Mouse (Mus musculus) kidney, adult 18-20 months (tissue): ENCODE measurements around the gene Dram1.
A peak's percentile ranks its signal among the peaks of the same experiment; 100 is the strongest.

Experiments used
- DNase-seq: peaks from one replicate; pipeline ENCODE4 v3.0.0; 2021

The Dram1 gene

DNA sequence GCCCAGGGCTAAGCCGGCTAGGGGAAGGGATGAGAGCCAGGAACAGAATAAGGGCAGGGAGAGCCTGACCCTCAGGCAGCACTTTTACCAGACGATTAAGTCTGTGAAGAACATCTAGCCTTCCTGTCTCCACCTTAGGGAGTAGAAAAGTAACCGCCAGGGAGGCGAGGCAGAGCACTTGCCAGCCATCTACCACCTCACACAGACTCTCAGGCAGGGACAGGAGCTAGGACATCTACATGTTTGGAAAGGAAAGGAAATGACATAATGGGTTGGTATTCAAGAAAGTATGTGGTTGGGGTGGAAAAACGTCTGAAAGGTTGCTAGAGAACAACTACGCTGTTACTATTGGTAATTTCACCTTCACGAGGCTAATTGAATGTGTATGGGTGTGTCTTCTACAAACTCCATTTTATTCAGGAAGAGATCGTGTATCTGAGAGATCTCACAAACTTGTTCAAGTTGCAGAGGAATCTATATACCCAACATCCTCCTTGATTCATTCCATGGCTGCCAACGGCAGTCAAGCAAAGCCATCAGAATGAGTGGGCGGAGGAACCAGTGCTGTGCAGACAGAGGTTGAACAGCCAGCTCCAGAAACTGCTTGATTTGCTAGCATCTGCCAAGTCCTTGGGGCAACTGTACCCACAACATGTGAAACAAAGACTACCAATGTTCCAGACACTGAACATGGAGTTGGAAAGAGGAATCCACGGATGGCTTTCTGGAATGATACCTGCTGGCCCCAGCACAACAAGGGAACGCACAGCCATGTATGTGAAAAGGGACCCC lies 32.2 kb downstream of the Dram1 start:
- DNase-seq, result no peak

DNA sequence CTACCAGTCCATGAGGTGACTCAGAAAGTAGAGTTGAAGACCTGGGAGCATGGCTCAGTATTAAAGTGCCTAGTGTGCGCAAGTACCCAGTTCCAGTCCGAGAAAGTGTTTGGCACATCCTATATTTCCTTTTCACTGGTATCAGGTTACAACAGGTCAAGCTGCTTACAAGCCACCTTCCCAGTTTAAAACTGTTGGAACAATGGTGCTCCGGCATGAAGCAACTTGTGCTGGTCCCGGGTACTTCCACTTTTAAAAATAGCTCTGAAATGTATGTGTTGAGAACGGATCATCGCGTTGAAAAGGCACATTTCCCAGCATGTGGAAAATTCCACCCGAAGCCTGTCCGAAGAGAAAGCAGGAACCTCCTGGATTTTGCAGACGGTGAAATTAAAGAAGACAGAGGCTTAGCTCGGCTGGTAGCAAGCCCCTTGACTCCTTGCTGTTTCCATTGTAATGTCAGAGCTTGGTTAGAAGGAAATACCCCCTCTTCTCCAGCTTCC lies 32.9 kb downstream of the Dram1 start:
- no peak for DNase-seq

DNA sequence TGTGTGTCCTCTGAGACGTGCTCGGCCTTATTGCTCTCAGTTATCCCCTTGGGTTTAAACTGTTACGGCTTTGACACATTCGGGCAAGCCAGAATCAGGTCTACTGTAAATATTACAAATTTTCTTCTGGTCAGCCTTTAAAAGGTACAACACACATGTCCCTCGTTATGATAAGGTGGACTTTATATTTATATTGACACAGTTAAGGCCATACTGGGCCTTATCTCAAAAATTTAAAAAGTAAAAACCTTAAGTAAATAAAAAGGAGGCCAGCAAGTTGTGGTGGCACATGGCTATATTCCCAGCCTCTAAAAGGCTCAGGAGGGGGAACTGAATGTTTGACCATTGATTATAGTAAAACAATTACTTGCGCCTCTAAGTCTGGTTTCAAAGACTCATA lies 37.5 kb downstream of the Dram1 start:
- no peak for DNase-seq

DNA sequence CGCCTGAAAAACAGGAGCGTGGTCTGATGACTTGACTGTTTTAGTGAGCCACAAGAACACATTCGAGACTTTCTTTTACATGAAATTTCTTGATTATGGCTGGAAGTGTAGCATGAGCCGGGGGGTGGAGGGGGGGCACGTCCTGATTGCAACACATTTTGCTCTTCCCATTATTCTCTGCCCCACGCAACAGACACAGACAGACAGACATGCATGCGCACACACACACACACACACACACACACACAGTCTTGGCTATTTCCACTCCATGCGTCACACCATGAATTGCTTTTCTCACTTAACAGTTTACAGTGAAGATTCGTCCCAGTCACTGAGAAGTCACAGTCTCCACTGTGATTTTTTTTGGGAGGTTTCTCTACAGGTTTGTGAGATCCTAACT lies 38.2 kb downstream of the Dram1 start:
- no peak for DNase-seq

GRCm38 (mm10) chr10:88330695-88331094 lies 48.2 kb downstream of the Dram1 start:
- no peak for DNase-seq

GRCm38 (mm10) chr10:88328056-88328450 lies 50.8 kb downstream of the Dram1 start:
- no peak for DNase-seq

- peak; percentile 70 for DNase-seq
Measured at GRCm38 (mm10) chr10:88327160-88328055, 51.5 kb downstream of the Dram1 start.

DNA sequence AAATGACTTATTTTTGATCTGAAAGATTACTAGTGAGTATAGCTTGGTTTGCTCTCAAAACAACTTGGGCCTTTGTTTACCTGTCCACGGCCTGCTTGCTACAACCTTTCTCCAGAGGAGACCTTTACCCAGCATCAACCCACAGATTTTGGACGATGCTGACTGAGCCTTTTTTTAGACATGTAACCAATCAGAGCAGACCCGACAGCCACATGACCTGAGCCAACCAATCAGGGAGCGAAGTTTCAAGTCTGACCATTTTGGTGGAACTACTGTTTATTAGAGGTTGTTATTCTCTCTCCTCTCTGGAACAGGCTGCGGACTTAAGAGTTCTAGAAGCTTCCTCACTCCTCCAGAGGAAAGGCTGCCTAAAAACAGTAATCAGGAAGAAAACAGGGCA lies 57.1 kb downstream of the Dram1 start:
- DNase-seq, result no peak

DNA sequence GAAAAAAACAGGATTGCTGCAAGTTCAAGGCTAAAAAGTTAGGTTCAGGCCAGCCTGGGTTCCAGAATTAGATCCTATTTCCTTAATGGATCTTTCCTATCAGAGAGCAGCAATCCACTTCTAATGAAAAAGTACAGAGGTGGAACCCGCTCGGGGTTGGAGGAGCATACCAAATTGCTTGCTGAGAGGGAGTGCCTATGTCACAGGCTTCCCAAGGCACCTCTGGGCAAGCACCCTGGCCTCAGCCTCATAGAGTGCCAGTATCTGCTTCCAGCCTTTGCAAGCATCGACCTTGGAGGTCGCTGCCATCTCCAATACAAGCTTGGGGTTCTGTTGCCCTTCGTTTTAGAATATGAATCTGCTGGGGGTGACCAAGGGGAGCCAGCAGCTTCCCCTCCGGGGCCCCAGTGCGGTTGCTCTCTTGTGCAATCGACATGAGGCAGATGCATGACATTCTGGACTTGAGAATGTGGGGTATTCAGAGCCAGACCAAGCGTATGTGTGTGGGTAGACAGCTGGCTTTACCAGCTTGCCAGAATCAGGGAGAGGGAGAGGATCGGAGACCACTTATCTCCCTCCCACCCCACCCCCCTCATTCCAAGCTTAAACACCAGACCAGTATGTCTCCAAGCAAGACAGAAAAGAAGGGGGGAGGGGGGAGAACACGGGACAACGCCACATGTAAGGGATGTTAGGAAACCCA lies 58.0 kb downstream of the Dram1 start:
- no peak for DNase-seq

DNA sequence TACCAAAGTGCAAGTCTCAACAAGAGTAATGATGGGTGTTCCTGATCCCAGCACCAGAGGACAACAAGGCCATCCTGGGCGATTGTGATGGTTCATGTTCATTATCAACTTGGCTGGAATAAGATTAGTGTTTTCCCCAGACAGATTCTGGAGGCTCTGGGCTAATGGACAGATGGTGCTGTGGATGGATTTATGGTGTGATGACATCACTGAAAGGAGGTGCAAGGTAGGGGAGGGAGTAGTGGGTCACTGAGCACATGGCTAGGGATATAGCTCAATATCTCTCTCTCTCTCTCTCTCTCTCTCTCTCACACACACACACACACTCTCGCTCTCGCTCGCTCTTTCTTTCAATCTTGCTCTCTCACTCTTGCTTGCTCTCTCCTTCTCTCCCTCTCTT lies 60.7 kb downstream of the Dram1 start:
- DNase-seq, result no peak

- DNase-seq, result no peak
Measured at GRCm38 (mm10) chr10:88317151-88317550, 61.7 kb downstream of the Dram1 start.

GRCm38 (mm10) chr10:88314841-88315240 lies 64.0 kb downstream of the Dram1 start:
- no peak for DNase-seq

GRCm38 (mm10) chr10:88309851-88310250 lies 69.0 kb downstream of the Dram1 start:
- no peak for DNase-seq

DNA sequence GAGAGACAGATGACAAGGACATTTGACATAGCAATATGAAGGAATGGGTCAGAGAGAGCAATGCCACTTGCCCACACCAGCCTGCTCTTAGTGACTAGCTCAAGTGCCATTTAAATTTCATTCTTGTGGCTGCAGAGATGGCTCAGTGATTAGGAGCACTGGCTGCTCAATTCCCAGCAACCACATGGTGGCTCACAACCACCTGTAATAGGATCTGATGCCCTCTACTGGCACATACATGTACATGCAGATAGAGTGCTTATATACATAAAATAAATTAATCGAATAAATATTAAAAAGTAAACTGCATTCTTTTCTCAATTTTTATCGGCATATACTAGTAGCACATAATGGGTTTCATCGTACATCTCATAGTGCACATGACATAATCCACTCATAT lies 72.6 kb downstream of the Dram1 start:
- DNase-seq, result no peak

DNA sequence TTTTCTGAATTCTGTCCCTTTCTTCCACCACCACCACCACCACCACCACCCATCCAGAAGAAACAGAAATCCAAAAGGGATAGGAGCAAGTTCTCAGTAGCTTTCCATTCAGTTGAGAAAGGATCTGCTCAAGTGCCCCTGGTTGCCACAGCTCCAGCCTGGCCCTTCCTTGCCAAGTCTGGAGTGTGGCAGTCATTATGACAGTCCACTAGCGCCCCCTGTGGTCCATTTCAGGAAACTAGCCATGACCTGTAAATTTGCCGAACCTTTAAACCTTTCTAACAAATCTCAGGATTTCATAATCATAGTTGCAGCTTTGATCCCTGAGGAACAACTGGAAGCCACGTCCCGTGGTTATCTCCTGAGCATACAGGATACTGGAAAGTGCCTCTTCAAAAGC lies 74.6 kb downstream of the Dram1 start:
- peak; percentile 76 for DNase-seq

DNA sequence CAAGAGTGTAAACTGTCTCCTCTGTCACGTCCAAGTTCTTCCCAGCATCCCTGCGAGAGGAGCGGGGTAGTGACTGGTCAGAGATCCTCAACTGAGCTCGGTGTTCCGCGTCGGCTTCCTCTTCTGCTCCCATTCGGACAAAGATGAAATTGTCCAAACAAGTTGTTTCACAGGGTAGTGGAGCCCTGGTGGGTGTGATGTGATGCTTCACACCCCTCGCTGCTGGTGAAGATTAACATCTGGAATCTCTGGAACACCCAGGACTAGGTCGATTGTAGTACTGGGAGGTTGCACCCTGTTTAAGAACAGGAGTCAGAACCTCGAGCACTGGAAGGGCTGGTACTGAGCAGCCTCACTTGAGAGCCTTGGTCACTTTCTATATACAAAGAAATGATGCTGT lies 75.8 kb downstream of the Dram1 start:
- DNase-seq, result no peak

DNA sequence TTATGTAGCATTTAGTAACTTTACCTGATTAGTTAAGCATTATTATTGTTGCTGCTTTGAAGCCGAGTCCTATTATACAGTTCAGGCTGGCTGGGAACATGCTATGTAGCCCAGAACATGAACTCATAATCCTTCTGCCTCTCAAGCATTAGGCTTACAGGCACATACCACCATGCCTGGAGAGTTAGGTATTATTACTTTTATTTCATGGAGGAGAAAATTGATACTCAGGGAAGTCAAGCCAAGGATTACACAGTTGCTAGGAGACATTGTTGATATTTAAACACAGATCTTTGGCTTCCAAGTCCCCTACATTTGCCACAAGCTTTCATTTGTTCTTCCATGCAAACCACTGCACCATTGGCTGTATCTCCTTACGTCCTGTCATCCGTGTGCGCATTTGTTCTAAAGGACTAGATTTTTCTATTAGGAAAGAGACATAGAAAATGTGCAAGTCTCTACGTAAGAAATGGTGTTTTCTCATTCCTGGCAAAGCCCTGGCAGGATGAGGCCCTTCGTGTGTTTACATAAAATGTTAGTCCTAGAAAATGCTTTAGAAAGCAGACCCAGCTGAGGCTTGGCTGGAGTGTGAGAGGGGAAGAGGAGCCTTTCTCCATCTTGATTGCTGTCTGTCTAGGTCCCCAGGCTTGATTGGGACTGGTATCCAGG lies 76.9 kb downstream of the Dram1 start:
- DNase-seq, result no peak

DNA sequence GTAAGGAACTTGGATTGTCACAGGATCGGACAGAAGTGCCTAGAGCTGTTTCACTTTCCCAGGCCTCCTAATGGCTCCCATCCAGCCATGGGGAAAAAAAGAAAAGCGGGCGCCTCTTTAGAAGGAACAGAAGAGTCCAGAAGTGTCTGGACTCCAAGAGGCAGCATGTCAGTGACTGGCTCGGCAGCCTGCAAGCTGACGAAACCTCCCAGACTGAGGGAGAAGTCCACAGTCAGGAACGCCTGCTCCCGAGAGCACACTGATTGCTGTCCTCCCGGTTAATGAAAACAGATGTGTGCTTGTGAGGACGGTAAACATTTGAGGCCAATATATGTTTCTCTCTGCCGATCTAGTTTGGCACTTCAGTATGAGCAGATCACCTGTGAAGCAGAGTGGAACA lies 81.9 kb downstream of the Dram1 start:
- DNase-seq, result no peak

- DNase-seq, result no peak
Measured at GRCm38 (mm10) chr10:88295091-88295490, 83.8 kb downstream of the Dram1 start.

DNA sequence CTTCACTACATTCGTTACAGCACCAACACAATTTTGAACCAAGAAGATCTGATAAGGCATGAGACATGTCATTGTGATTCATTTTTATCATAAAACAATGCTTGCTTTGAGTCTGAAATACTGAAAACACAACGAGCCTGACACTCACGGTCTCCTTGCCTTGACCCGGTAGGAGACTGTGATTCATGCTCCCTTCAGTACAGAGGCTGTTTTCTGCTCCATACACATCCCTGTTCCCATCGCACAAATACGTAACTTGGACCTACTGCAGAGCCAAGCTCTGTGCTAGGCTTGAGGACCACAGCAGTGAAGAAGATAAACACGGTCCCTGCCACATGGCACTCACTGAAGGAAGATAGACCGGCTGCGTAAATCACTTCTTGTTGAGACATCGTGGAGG lies 90.8 kb downstream of the Dram1 start:
- no peak for DNase-seq

- no peak for DNase-seq
Measured at GRCm38 (mm10) chr10:88287261-88287660, 91.6 kb downstream of the Dram1 start.

- no peak for DNase-seq
Measured at GRCm38 (mm10) chr10:88284343-88284990, 94.4 kb downstream of the Dram1 start.
